Mouse (Mus musculus) embryonic fibroblast, embryonic 13.5 days (primary cell): ENCODE measurements around the gene Nsun6.

ENCODE experiments used
- CTCF ChIP-seq: IDR thresholded peaks from 2 replicates; pipeline ENCODE4 v1.5.1; 2011; ENCODE audit warnings: mild to moderate bottlenecking, control low read depth, low read length, moderate library complexity, borderline replicate concordance; ENCODE audit not compliant: insufficient read depth
- POLR2A ChIP-seq: IDR thresholded peaks from 2 replicates; pipeline ENCODE4 v1.6.1; 2011; ENCODE audit warnings: low read depth, mild to moderate bottlenecking, control low read depth, low read length, moderate library complexity

GRCm38 (mm10) chr2:15067091-15067490 lies 12.2 kb upstream of the Nsun6 start:
- TF ChIP-seq CTCF (no peak), POLR2A (no peak)
